Mouse (Mus musculus): Measurements from ENCODE around the gene Mettl7a3. TPM values are rescaled to one million over a fixed set of nuclear protein-coding genes. Genes with fewer than 3 reads are reported as not detected.
"Not testable (repeated sequence)": the region's sequence is repeated elsewhere in the genome, so short reads cannot be mapped to it uniquely, and the experiment has no call there.

Gene Mettl7a3
- total RNA-seq, 1 experiment from 2014 or later: not detected

DNA sequence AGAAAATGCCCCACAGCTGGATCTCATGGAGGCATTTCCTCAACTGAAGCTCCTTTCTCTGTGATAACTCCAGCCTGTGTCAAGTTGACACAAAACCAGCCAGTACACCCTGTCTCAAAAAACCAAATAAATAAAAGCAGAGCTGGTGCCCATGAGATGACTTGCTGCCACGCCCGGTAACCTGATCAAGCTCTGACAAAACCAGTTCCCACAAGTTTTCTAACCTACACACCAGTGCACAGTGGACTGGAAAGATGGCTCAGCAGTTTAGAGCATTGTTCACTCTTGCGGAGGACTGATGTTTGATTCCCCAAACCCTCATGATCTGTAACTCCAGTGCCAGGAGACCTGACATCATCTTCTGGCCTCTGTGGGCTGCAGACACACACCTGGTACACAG is 9.5 kb upstream of the Mettl7a3 start:
- ATAC-seq (replicated peaks; ENCODE audit: insufficient number of reproducible peaks, low FRiP score, low TSS enrichment, poor library complexity, severe bottlenecking): no peak

DNA sequence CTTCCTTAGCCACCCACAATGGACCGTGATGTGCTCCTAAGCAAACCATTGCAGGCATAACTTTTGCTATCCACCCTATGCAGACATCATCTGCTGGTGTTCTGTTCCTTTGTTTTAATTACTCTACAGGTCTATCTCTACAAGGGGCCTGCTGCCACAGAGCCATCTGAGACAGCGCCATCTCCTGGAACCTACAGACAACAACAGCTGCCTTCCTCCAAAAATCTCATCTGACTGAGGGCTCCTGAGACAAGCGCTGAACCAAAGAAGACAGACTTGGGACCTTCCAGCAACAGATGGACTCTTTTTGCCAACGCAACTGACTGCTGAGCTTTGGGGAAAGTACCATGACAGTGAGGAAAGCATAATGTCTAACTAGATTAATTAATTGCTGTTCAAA is 6.6 kb upstream of the Mettl7a3 start:
- ATAC-seq (replicated peaks; ENCODE audit: insufficient number of reproducible peaks, low FRiP score, low TSS enrichment, poor library complexity, severe bottlenecking): not testable (repeated sequence)

DNA sequence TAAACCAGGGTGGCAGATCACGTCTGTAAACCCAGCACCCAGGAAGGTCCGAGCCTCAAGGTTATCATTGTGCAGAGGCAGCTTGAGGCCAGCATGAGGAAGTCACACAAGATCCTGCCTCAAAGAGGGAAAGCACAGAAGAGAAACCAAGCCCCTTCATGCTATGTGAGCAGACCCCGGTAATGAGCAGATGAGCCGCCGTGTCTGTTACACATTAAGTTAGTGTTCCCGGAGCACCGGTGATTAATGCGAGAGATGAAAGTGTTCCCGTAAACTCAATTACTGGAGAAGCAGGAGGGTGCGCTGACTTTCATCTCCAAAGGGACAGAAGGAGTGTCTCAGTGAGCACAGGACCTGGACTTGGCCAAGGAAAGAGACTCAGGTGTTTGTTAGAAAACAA is 5.4 kb upstream of the Mettl7a3 start:
- not testable (repeated sequence) for ATAC-seq (replicated peaks; ENCODE audit: insufficient number of reproducible peaks, low FRiP score, low TSS enrichment, poor library complexity, severe bottlenecking)

DNA sequence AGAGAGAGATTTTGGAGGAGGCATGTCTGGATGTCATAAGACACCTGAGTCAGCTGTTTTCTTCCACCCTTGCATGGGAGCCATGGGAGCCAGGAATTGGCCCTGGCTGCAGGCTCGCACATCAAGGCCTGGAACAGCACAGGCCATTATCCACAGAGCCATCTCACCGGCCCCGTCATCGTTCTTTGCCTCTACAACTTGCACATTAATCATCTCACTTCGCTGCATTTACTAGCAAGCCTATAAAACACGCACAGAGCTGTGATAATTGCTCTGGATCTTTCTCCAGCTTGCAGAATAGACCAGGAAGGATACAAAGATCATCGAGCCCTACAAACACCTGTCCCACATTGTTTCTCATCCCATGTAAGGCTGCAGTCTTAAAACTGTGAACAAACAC is 4.0 kb upstream of the Mettl7a3 start:
- ATAC-seq (replicated peaks; ENCODE audit: insufficient number of reproducible peaks, low FRiP score, low TSS enrichment, poor library complexity, severe bottlenecking): no peak

DNA sequence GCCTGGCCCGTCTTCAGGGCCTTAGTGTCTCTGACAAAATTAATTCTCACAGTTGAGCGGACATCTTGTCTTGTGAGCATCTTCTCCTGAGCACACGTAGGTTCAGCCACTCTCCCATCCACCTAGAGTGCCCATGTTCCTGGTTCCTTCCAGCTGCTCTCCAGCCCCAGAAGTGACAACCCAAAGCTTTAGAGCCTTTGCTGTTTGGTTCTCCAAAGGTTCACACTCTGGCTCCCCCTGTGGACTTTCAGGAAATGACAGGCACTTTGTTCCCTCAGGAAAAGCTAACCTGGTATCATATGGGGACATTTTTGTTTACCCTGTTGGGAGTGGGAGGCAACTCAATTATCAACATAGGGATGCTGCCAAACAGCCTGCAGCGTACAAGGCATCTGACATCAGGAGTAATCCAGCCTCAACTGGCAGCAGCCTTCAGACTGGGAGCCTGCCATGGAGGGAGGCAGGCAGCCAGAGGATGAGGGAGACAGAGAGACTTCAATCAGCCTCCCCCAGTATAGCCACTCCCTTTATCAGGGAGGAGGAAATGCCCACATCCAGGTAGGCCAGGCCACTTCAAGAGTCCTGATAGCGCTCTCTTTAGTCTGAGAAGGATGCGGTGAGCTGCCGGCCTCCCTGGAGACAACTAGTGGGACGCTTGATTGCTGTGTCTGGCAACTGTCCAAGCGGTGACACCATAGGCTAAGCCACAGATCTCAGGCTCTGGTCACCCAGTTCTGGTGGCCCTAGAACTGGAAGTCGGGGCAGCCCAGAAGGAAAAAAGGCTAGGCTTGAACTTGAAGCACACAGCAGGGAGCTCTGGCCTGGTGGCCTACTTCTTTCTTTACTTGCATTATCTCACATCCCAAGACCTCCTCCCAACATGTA is 2.4 kb upstream of the Mettl7a3 start:
- peak; percentile 60; the same call in 1 of the 2 replicates for ATAC-seq (replicated peaks; ENCODE audit: insufficient number of reproducible peaks, low FRiP score, low TSS enrichment, poor library complexity, severe bottlenecking)

DNA sequence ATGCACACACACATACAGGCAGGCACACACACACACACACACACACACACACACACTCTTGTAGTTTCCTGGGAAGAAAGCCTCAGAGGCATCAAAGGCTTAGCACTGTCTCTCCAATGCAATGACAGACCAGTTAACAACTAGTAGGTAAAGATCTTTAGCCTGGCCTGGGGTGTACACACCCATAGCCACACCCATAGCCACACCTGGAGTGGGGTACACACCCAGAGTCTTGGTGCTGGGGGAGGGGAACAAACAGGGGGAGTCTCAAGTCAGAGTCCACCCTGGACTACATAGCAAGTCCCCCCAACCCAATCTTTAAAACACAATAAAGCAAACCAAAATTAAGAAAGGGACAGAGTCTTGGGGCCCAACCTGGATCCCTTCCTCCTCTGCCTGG is 2.6 kb downstream of the Mettl7a3 start:
- ATAC-seq (replicated peaks; ENCODE audit: insufficient number of reproducible peaks, low FRiP score, low TSS enrichment, poor library complexity, severe bottlenecking): not testable (repeated sequence)

DNA sequence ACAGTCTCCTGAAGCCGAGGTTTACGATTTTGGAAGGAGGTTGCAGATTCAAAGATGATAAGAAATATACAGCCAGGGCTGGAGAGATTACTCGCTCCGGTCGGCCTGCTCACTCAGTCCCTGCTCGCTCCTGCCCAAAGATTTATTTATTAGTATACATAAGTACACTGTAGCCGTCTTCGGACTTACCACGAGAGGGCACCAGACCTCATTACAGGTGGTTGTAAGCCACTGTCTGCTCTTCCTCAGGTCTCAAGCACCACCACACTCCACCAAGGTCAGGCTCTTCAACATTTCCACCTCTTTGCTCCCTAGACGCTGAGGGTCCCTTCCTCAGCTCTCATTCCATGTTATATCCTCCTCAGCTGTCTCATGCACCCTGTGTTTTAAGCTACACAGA is 3.1 kb downstream of the Mettl7a3 start:
- peak; percentile 62; the same call in 1 of the 2 replicates for ATAC-seq (replicated peaks; ENCODE audit: insufficient number of reproducible peaks, low FRiP score, low TSS enrichment, poor library complexity, severe bottlenecking)

DNA sequence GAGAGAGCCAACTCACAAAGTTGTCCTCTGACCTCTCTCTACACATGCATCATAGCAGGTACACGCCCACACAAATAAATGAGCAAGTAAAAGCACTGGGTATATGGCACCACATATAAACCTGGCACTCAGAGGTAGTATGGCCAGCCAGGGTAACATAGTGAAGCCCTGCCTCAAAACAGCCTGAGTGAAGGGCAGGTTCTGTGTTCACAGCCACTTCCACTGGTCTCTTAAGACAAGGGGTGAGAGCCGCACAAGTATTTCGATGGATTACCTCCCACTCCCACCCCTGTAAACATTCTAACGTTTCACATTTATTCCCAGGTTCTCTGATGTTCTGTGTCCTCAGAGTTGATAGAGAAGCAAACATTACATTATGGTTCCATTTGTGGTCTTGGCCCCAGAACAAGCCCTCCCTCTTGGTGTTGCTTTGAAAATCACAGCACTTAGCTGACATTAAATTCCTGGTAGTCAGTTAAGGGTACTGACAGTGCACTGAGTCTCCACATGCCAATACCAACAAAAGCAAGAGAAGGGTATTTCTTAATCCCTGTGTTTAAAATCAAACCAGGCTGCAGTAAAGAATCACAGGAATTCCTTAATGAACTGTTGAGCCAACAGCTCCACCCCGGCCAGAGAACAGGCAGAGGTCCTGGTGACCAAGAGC is 6.7 kb downstream of the Mettl7a3 start:
- not testable (repeated sequence) for ATAC-seq (replicated peaks; ENCODE audit: insufficient number of reproducible peaks, low FRiP score, low TSS enrichment, poor library complexity, severe bottlenecking)

DNA sequence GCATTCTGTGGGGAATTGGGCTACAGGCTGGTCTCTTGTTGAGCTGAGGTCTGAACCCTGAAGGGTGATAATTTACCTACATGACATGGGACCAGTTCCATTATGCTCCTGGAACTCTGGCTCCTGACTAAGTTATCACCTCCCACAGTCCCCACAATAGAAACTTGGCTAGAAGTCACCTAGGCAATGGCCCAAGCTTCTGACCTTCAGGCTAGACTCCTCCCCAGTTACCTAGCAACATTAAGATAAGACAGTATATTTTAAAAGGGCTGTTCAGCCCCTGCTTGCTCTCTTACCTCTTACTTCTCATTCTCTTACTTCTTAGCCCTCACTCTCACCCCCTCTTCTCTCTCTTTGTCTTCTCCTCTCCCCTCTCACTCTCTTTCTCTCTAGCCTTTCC is 10.8 kb downstream of the Mettl7a3 start:
- ATAC-seq (replicated peaks; ENCODE audit: insufficient number of reproducible peaks, low FRiP score, low TSS enrichment, poor library complexity, severe bottlenecking): no peak

DNA sequence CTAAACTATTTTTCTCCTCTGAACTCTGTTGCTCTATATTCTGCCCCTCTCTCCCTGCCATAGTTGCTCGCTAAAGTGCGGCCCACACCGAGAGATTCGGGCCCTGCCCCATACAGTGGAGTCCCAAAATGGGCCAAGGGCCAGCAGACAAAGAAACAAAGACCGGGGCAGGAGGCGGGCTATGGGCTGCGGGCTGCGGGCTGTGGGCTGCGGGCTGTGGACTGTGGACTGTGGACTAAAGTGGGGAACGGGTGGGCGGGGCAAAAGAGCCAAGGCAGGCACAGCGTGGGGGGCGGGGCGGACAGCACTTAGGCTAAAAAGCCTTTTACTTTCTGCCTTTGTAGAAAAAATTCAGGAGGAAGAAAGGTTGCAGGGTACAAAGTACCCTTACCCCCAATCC is 12.0 kb downstream of the Mettl7a3 start:
- no peak for ATAC-seq (replicated peaks; ENCODE audit: insufficient number of reproducible peaks, low FRiP score, low TSS enrichment, poor library complexity, severe bottlenecking)

DNA sequence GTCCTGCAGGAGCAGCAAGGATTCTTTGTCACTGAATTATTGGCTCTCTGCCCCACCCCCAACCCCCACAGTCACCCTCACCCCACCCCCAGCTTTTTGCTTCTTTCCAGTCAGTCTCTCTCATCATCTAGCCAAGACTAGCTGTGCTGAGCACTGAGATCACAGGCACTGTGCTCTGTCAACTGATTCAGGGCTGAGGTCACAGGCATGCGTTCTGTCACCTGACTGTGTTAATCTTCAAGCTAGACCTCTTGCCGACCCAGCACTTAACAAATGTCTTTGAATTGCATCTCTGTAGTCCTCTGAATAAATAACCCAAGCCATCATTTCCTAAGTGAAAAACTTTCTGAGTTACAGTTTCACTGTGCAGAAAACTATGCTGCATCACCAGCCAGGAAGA is 14.8 kb downstream of the Mettl7a3 start:
- no peak for ATAC-seq (replicated peaks; ENCODE audit: insufficient number of reproducible peaks, low FRiP score, low TSS enrichment, poor library complexity, severe bottlenecking)

DNA sequence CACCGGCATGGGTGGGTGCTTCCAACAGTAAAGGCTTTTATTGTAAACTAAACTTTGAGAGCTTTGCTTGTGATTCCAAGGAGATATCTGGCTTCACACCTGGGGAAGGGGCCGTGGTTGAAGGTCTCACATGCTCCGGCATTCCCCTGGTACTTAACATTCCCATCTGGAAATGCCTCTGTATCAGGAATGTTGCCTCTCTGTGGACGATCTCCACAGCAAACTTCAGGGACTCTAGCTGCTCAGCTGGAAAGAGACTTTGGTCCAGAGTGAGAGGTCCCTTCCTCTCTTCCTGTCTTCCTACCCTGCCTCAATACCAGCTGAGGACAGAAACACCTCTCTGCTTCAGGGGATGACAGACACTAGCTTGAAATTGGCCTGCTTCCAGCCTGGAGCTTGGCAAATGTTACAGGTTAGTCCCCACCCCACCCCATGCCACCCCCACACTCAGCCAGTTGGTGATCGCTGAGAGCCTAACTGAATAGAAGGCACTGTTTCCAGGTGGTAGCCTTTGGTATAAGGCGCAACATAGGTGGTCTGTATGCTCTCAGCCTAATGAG is 16.9 kb downstream of the Mettl7a3 start:
- no peak for ATAC-seq (replicated peaks; ENCODE audit: insufficient number of reproducible peaks, low FRiP score, low TSS enrichment, poor library complexity, severe bottlenecking)

DNA sequence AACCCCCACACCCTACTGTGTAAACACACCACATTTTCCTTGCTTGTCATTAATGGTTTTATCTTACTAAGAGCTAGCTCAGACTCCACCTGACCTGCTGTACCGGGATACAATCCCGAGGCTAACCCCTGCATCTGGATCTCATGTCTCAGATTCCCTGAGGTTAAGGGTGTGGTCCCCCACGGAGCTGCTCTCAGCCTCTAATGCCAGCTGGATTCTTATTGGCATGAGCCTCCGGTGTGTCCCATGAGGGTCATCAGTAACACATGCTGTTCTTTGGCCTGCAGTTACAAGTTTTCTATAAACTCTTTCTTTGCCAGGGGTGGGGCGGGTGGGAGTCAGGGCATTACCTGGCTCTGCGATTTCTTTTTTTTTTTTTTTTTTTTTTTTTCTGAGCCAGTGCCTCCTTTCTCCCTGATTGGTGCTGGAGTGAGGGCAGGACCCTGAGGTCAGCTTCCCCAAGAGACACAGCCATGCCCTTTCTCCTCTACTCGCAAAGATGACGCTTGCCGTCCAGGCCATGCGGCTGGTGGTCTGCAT is 18.1 kb downstream of the Mettl7a3 start, which contains the start of the genes Methig1 and Mettl7a2:
Gene Methig1 (plus strand): TSS at position 439 of the 540 bp plus-strand sequence.
Gene Mettl7a2 (plus strand): TSS at position 490 of the 540 bp plus-strand sequence.
- ATAC-seq (replicated peaks; ENCODE audit: insufficient number of reproducible peaks, low FRiP score, low TSS enrichment, poor library complexity, severe bottlenecking): no peak

DNA sequence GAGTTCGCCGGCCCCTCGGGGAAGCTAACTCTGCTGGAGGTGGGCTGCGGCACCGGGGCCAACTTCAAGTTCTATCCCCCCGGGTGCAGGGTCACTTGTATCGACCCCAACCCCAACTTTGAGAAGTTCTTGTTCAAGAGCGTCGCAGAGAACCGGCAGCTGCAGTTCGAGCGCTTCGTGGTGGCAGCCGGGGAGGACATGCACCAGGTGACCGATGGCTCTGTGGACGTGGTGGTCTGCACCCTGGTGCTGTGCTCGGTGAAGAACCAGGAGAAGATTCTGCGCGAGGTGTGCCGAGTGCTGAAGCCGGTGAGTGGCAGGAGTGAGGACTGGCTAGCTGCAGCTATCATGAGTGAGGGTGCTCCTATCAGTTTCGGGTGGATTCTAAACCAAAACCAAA is 18.7 kb downstream of the Mettl7a3 start:
- not testable (repeated sequence) for ATAC-seq (replicated peaks; ENCODE audit: insufficient number of reproducible peaks, low FRiP score, low TSS enrichment, poor library complexity, severe bottlenecking)

DNA sequence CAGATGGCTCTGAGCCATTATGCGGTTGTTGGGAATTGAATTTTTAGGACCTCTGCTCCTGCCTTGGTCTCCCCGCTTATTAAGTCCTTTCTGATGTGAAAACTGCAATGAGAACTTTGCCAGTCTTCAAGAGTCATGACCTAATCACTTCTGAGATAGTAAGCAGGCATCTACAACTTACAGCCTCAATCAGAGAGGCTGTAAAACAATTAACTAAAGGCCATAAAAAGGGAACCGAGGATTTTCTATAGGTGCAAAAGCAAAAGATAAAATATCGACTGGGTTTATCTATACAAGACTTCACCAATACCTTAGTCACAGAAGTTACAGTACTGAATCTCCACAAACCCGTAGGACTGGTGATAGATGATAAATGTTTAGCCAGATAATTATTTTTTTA is 21.1 kb downstream of the Mettl7a3 start:
- no peak for ATAC-seq (replicated peaks; ENCODE audit: insufficient number of reproducible peaks, low FRiP score, low TSS enrichment, poor library complexity, severe bottlenecking)

DNA sequence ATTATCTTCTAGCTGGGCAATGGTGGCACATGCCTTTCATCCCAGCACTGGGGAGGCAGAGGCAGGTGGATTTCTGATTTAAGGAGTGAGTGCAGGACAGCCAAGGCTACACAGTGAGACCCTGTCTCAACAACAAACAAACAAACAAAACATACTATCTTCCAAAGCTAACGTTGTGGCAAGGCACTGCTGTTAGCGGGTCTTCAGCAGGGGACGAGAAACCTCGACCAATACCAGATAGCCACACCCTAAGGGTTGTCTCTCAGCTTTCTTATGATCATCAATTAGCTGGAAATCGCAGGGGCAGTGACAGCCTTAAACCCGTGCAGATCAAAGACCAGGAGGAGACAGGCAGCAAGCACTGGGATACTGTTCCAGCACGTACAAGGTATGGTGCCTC is 29.5 kb downstream of the Mettl7a3 start, which contains the start of gene Higd1c:
Gene Higd1c (plus strand): TSS at position 301 of the 400 bp plus-strand sequence.
- no peak for ATAC-seq (replicated peaks; ENCODE audit: insufficient number of reproducible peaks, low FRiP score, low TSS enrichment, poor library complexity, severe bottlenecking)

DNA sequence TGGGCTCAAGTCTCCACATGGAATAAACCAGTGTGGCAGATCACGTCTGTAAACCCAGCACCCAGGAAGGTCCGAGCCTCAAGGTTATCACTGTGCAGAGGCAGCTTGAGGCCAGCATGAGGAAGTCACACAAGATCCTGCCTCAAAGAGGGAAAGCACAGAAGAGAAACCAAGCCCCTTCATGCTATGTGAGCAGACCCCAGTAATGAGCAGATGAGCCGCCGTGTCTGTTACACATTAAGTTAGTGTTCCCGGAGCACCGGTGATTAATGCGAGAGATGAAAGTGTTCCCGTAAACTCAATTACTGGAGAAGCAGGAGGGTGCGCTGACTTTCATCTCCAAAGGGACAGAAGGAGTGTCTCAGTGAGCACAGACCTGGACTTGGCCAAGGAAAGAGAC is 31.2 kb downstream of the Mettl7a3 start:
- not testable (repeated sequence) for ATAC-seq (replicated peaks; ENCODE audit: insufficient number of reproducible peaks, low FRiP score, low TSS enrichment, poor library complexity, severe bottlenecking)

DNA sequence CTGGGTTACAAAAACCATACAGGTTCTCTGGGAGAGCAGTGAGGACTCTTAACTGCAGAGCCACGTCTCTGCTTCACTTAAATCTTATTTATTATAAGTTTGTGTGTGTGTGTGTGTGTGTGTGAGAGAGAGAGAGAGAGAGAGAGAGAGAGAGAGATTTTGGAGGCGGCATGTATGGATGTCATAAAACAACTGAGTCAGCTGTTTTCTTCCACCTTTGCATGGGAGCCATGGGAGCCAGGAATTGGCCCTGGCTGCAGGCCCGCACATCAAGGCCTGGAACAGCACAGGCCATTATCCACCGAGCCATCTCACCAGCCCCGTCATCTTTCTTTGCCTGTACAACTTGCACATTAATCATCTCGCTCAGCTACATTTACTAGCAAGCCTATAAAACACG is 32.4 kb downstream of the Mettl7a3 start:
- no peak for ATAC-seq (replicated peaks; ENCODE audit: insufficient number of reproducible peaks, low FRiP score, low TSS enrichment, poor library complexity, severe bottlenecking)

DNA sequence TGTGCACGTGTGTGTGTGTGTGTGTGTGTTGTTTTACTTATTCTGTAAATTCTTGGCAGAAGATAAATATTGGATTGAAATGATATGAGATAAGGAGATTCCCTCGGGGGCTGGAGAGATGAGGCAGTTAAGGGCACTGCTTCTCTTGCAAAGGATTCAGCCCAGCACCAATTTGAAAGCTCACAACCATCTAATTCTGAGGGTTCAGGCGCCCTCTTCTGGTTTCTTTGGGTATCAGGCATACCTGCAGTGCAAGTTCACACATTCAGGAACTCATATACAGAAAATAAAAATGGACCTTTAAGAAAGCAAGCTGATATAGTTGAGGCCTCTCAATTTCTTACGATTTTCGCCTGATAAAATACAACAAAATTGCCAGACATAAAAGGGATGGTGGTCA is 40.3 kb downstream of the Mettl7a3 start:
- no peak for ATAC-seq (replicated peaks; ENCODE audit: insufficient number of reproducible peaks, low FRiP score, low TSS enrichment, poor library complexity, severe bottlenecking)

Data from monocyte, adult 5-6 weeks (primary cell).